Mouse (Mus musculus) thymus, postnatal 10 days (tissue): ENCODE measurements at regions not wholly inside any gene's neighbourhood (a gene's known extent, or its start where the extent isn't known, plus 50 kb on each side); places are given as distances from the start of the nearest gene placed in this dataset.
"Not testable (repeated sequence)": the region's sequence is repeated elsewhere in the genome, so short reads cannot be mapped to it uniquely, and the experiment has no call there.

Source experiments
- DNase-seq, 2 experiments: peaks; one replicate each; pipeline ENCODE4 v3.0.0; 2021; ENCODE audit warnings: low spot score in 2 of 2

GRCm38 (mm10) chr12:119102106-119102505, 135.9 kb upstream of the Abcb5 start:
- not testable (repeated sequence) for DNase-seq

GRCm38 (mm10) chr12:119099736-119100135, 133.5 kb upstream of the Abcb5 start:
- DNase-seq, result no peak

- DNase-seq, result no peak
Measured at GRCm38 (mm10) chr12:119097814-119098213, 131.6 kb upstream of the Abcb5 start.

- DNase-seq, result no peak
Measured at GRCm38 (mm10) chr12:119094314-119094713, 128.1 kb upstream of the Abcb5 start.

DNA sequence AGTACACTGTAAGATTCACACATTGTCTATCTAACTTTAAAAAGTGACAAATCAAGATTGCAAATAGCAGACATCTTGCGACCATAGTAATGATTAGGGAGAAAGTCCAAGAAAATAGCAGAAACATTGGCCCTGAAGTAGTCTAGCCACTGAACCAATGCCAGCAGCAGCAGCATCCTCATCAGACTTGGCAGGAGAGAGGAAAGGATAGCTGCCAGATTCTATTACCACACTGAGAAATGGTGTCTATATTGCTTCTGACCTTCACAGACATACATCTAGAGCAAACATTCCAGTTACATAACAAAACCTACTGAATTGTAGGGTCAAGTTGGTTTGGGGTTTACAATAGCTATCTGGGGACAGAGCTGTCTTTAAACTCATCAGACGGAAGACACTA, 127.2 kb upstream of the Abcb5 start:
- no peak for DNase-seq

- no peak for DNase-seq
Measured at GRCm38 (mm10) chr12:119089292-119089691, 123.1 kb upstream of the Abcb5 start.

DNA sequence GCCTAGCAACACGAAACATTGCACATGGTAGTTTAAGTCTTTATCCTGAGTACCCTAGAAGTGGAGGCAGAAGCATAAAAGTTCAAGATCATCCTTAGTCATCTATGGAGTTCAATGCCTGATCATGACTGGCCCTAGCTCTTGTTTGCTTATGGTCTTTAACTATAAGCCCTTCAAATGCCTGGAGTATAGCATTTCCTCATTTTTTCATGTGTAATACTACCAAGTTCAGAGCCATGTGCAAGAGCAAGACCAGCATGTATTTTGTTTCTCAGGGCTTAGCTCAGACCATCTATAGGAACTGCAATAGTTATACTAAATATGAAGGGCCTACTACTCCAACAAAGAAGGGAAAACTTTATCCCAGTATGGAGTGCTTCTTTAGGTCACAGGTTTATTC, 122.4 kb upstream of the Abcb5 start:
- no peak for DNase-seq

DNA sequence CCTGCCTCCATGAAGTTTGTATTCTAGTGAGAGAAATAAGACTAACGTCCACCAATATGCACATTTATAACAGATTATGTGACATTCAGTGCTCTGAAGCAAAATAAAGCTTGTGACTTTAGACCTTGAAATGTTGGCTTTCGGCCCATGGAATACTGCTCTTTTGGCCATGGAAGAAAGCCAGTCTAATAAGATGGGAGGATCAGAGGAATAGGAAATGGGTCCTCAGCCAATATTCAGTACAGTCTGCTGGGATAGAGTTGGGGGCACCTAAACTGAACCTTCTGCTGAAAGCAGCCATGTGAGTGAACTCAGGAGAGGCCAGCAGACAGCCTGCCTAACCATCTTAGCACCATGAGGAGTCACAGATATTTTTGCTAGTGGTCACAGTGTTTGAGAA, 118.6 kb upstream of the Abcb5 start:
- no peak for DNase-seq

- no peak for DNase-seq
Measured at GRCm38 (mm10) chr12:119082781-119083180, 116.6 kb upstream of the Abcb5 start.

DNA sequence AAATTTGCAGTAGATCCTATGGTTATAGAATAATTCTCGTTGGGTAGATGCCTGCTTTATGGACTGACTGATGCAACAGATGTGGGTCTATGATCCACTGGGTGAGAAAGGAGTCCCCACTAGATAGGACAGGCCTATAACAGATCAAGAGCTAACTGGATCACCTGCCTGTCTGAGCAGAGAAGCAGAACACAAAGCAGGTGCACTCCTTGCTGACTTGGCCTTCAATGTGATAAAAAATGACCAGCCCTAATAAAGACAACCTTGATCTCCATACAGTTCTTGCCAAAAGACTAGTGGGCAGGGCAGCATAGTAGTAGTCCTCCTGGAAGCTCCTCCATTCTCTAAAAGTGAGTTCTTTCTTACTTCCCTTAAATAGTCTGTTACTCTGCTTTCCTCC, 109.6 kb upstream of the Abcb5 start:
- no peak for DNase-seq

- DNase-seq, result no peak
Measured at GRCm38 (mm10) chr12:119074742-119075478, 108.7 kb upstream of the Abcb5 start.

- DNase-seq, result no peak
Measured at GRCm38 (mm10) chr12:119074147-119074546, 107.9 kb upstream of the Abcb5 start.

GRCm38 (mm10) chr12:119070963-119071362, 104.7 kb upstream of the Abcb5 start:
- DNase-seq, result no peak

GRCm38 (mm10) chr12:119070446-119070845, 104.2 kb upstream of the Abcb5 start:
- no peak for DNase-seq

GRCm38 (mm10) chr12:119069747-119070146, 103.5 kb upstream of the Abcb5 start:
- DNase-seq, result no peak

GRCm38 (mm10) chr12:119068079-119068478, 101.9 kb upstream of the Abcb5 start:
- DNase-seq, result no peak

DNA sequence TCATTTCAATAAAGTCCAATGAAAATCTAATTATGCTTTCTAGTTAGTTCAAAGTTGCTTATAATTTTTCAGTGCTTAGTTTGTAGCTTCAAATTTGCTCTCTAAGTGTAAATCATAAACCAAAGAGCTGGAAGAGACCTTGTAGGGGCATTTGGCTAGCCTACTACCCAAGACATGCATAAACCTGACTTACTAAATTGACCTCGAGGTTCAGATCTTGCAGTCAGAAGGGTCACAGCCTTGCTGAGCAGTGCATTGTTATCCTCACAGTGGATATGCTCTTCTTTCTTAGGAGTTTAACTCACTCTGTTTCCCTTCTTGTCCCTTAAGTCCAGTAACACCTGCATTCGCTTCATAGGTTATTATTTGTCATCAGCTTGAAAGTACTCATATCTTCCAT, 96.7 kb upstream of the Abcb5 start:
- DNase-seq, result no peak

DNA sequence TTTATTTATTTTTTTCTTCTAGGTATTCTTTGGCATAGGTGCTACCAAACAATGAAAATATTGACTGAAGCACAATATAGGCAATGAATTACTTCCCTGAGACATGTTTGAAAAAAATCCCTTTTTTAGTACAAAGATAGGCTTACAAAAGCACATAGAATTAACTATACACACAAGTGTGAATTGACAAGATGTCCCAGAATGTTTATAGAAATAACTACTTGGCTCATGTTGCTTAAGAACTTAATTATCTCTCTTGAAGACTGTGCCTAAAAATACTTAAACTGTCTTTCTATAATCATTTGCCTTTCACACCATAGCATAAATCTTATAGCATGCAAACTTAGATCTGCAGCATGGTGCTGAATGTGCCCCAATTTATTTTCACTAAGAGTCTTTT, 96.3 kb upstream of the Abcb5 start:
- no peak for DNase-seq

- no peak for DNase-seq
Measured at GRCm38 (mm10) chr12:119054560-119054959, 88.3 kb upstream of the Abcb5 start.

DNA sequence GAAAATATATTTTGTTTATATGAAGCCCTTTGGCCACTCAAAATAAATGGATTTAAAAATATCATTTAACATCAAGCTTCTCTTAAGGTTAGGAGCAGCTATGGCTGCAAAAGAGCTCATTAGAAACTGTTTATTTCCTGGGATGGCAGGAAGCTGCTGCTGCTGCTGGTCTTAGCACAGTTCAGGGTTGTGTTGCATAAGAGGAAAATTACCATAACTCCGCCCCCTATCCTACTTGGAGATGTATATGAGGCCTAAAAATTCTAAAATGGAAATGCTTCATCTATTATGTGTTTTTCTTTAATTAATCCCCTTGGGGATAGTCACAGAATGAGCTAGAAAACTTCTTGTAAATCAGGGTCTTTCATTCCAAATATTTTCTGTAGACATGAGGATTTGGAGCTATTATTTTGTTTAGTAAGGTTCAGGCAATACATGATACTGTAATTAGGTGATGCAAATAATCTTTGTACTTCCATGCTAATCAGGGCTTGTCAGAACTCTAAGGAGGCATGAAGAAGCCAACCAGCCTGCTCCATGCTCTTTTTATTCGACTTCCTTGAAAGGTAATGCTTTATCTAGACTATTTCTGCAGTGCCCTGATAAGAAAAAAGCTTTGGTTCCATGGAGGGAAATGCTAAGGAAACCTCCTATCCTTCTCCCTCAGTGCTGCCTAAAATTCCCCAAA, 85.6 kb upstream of the Abcb5 start:
- no peak for DNase-seq

GRCm38 (mm10) chr12:119038306-119038705, 72.1 kb upstream of the Abcb5 start:
- DNase-seq, result no peak

- no peak for DNase-seq
Measured at GRCm38 (mm10) chr12:119034828-119035227, 68.6 kb upstream of the Abcb5 start.

GRCm38 (mm10) chr12:119028711-119029110, 62.5 kb upstream of the Abcb5 start:
- DNase-seq, result no peak
